8 mouse cellular contexts compared by ENCODE assay signal in genomic region chr4:129818506-129819195, GRCm38 (mm10). TPM values are rescaled to one million over a fixed set of nuclear protein-coding genes. Genes with fewer than 3 reads are reported as not detected.
DNase-seq lines count a peak whose midpoint lies in the region; ATAC-seq lines count a peak whose summit lies in the region.

No protein-coding gene starts in this region.

- 48% methylated on average over 10 of the region's 10 CpGs for WGBS in embryonic facial prominence, embryonic 13.5 days
- 51% methylated on average over 10 of the region's 10 CpGs for WGBS in kidney, embryonic 14.5 days

- H3K27ac ChIP-seq in embryonic facial prominence, embryonic 13.5 days = peak overlapping the region; percentile 91
- H3K27ac ChIP-seq in kidney, embryonic 14.5 days (ENCODE audit: low read depth, low read length) = peak overlapping the region; percentile 87; the same call in 1 of the 2 replicates

- no peaks in the 10 kb centered on the region for H3K36me3 ChIP-seq in embryonic facial prominence, embryonic 13.5 days
- no peaks in the 10 kb centered on the region for H3K36me3 ChIP-seq in kidney, embryonic 14.5 days (ENCODE audit: control insufficient read depth, insufficient read depth, low read length)

- no peaks in the 10 kb centered on the region for H3K9me3 ChIP-seq in embryonic facial prominence, embryonic 13.5 days
- no peaks in the 10 kb centered on the region for H3K9me3 ChIP-seq in kidney, embryonic 14.5 days (ENCODE audit: control insufficient read depth, low read length)

- H3K4me1 ChIP-seq in embryonic facial prominence, embryonic 13.5 days = peaks cover 47% of the 10 kb centered on the region
- H3K4me1 ChIP-seq in kidney, embryonic 14.5 days (ENCODE audit: control insufficient read depth, insufficient read depth, low read length) = peaks cover 35% of the 10 kb centered on the region

- no peak overlapping the region for H3K9ac ChIP-seq in embryonic facial prominence, embryonic 13.5 days
- no peak overlapping the region for H3K9ac ChIP-seq in kidney, embryonic 14.5 days (ENCODE audit: low read depth, low read length)

- peak overlapping the region; percentile 66; the same call in 1 of the 2 replicates for H3K4me2 ChIP-seq in embryonic facial prominence, embryonic 13.5 days
- H3K4me2 ChIP-seq in kidney, embryonic 14.5 days (replicated peaks; ENCODE audit: low read depth, low read length) = no peak overlapping the region

- H3K4me3 ChIP-seq in embryonic facial prominence, embryonic 13.5 days = no peak overlapping the region
- no peak overlapping the region for H3K4me3 ChIP-seq in kidney, embryonic 14.5 days (ENCODE audit: low read length)

- no peak for ATAC-seq in embryonic facial prominence, embryonic 13.5 days (ENCODE audit: insufficient number of reproducible peaks, insufficient read depth, low FRiP score, low TSS enrichment, low read depth)
- no peak for ATAC-seq in kidney, embryonic 14.5 days (ENCODE audit: low FRiP score, low TSS enrichment)

- DNase-seq in urinary bladder, postnatal 14 days (ENCODE audit: low spot score) = peak; percentile 47
- DNase-seq in urinary bladder, adult 2 months (ENCODE audit: low spot score) = no peak
- peak; percentile 60 for DNase-seq in lung, postnatal 36 days
- DNase-seq in c-Kit-positive CD71-positive TER-119-positive erythroid progenitor cells, embryonic 14.5 days (ENCODE audit: low spot score) = no peak
- DNase-seq in embryo, embryonic 10.5 days (ENCODE audit: low spot score) = no peak
- DNase-seq in urinary bladder, adult 18-20 months (ENCODE audit: low spot score in 2 of 2) = no peak

- H3K27me3 ChIP-seq in embryonic facial prominence, embryonic 13.5 days = no peaks in the 10 kb centered on the region
- H3K27me3 ChIP-seq in kidney, embryonic 14.5 days (ENCODE audit: control insufficient read depth, insufficient read depth, low read length) = no peaks in the 10 kb centered on the region

RNA-seq across cellular contexts. Expression of gene Ptp4a2, which starts 7.6 kb away (rescaled TPM):
- polyA plus RNA-seq in urinary bladder, adult 2 months (2012; rRNA removed) = 121 and 139 TPM in 2 replicates
- 318 and 325 TPM in 2 replicates for polyA plus RNA-seq in embryonic facial prominence, embryonic 13.5 days (2015; fragmentation: Nextera tagmentation; extraction: Ambion mirVana)
- 253 and 276 TPM in 2 replicates for polyA plus RNA-seq in kidney, embryonic 14.5 days (2014; fragmentation: Nextera tagmentation; extraction: Ambion mirVana)

Comparison
In these comparisons a context has a peak if more than half of its experiments do, and no peak if none do; other contexts are left out.
1. DNase-seq: peak in urinary bladder, postnatal 14 days (single experiment) and lung, postnatal 36 days (single experiment); none in urinary bladder, adult 2 months (single experiment), c-Kit-positive CD71-positive TER-119-positive erythroid progenitor cells, embryonic 14.5 days (single experiment), embryo, embryonic 10.5 days (single experiment) and urinary bladder, adult 18-20 months (0 of 2).